Mouse (Mus musculus) intestine, embryonic 16.5 days (tissue): ENCODE measurements at regions not wholly inside any gene's neighbourhood (a gene's known extent, or its start where the extent isn't known, plus 50 kb on each side); places are given as distances from the start of the nearest gene placed in this dataset.

Source experiments
- ATAC-seq: fragments of 200-750 bp; cut with Nextera tagmentation; 2 replicates; pipeline ENCODE4 v1.8.0; 2017; ENCODE audit warnings: moderate TSS enrichment, moderate library complexity
- H3K27ac ChIP-seq: fragments of 300-500 bp; sonication (generic); 2 replicates; pipeline ENCODE4 v1.5.1; 2014; ENCODE audit warnings: mild to moderate bottlenecking, low read length
- H3K27me3 ChIP-seq: fragments of 300-500 bp; sonication (generic); replicated peaks from 2 replicates; pipeline ENCODE4 v1.6.1; 2014; ENCODE audit warnings: low read length, control low read depth, mixed read lengths; ENCODE audit not compliant: control insufficient read depth, insufficient read depth
- H3K36me3 ChIP-seq: fragments of 300-500 bp; sonication (generic); 2 replicates; pipeline ENCODE4 v1.6.1; 2014; ENCODE audit warnings: low read length, control low read depth; ENCODE audit not compliant: control insufficient read depth, insufficient read depth
- H3K4me1 ChIP-seq: fragments of 300-500 bp; sonication (generic); 2 replicates; pipeline ENCODE4 v1.6.1; 2014; ENCODE audit warnings: low read length, control low read depth, mixed read lengths; ENCODE audit not compliant: control insufficient read depth, insufficient read depth
- H3K4me2 ChIP-seq: fragments of 300-500 bp; sonication (generic); 2 replicates; pipeline ENCODE4 v1.6.1; 2014; ENCODE audit warnings: low read depth, low read length, control low read depth
- H3K4me3 ChIP-seq: fragments of 300-500 bp; sonication (generic); 2 replicates; pipeline ENCODE4 v1.5.1; 2014; ENCODE audit warnings: mild to moderate bottlenecking, low read length
- H3K9ac ChIP-seq: fragments of 300-500 bp; sonication (generic); 2 replicates; pipeline ENCODE4 v1.6.1; 2014; ENCODE audit warnings: low read depth, low read length
- H3K9me3 ChIP-seq: fragments of 300-500 bp; sonication (generic); 2 replicates; pipeline ENCODE4 v1.6.1; 2016; ENCODE audit warnings: low read length, control low read depth; ENCODE audit not compliant: control insufficient read depth
- WGBS: fragments of 180-500 bp; shearing (Covaris S2); extraction: QIAGEN DNeasy Blood & Tissue Kit; methylation state at CpG from one replicate; pipeline ENCODE4 v1.1.7; 2014; 5-methylcytosine and 5-hydroxymethylcytosine counted together

DNA sequence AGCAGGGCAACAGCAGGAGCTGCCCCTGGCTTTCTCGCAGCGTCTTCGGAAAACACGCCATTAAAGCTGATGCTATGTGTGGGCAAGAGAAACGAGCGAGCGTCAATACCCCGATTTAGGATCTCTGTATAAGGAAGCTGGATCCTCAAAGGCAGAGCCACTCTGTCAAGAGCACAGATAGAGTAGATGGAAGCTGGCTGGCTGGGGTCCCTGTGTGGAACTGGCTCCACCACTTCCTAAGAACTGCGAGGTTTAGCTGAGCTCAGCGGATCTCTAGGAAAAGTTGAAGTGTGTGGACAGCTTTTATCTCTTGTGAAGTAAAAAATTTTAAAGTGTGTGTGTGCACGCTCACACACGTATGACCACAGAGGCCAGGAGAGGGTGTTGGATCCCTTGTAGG lies 154.7 kb upstream of the Ubl3 start:
- Histone ChIP-seq H3K9me3 (no peaks in the 10 kb centered on the region), H3K36me3 (no peaks in the 10 kb centered on the region), H3K27ac (no peak overlapping the region), H3K4me3 (no peak overlapping the region), H3K4me2 (no peak overlapping the region), H3K27me3 (no peaks in the 10 kb centered on the region), H3K4me1 (peaks cover 13% of the 10 kb centered on the region), H3K9ac (no peak overlapping the region)
- no peak for ATAC-seq
- WGBS, result 79% methylated on average over 12 of the region's 12 CpGs

DNA sequence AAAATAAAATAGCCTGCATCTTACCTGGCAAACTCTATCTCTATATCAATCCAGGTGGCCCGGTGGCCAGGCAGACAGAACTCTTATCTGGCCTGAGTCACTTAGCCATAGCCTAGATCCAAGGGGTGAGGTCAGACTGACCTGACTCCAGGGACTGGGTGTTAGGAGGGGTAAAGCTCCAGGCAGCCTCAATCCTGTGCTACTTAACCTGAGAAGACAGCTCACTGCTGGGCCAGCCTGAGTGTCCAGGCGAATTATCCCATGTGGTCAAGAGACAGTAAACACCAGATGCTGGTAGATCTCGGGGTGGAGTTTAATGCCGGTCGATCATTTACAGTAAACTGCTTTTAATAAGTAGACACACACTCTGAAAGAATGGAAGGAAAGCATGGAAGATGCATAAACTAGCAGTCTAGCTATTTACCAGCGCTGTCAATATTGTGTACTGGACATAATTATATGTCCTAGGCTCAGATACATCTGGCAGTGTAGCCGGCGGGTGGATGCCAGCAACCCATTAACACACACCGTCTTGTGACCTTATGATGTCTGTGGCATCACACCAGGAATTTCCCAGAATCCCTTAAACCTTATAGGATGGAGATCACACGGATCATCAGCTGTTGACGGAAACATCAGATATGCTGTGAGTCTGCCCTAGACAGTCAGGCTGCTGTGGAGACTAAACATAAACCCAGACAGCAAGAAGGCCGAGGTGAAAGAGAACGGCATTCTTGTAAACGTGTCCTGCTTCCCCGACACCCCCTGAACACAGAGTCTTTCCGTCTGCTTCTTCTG lies 153.9 kb upstream of the Ubl3 start:
- Histone ChIP-seq H3K36me3 (no peaks in the 10 kb centered on the region), H3K4me2 (no peak overlapping the region), H3K27ac (no peak overlapping the region), H3K9ac (no peak overlapping the region), H3K9me3 (no peaks in the 10 kb centered on the region), H3K4me3 (no peak overlapping the region), H3K27me3 (no peaks in the 10 kb centered on the region), H3K4me1 (peaks cover 13% of the 10 kb centered on the region)
- ATAC-seq, result no peak
- 67% methylated on average over 16 of the region's 16 CpGs for WGBS

DNA sequence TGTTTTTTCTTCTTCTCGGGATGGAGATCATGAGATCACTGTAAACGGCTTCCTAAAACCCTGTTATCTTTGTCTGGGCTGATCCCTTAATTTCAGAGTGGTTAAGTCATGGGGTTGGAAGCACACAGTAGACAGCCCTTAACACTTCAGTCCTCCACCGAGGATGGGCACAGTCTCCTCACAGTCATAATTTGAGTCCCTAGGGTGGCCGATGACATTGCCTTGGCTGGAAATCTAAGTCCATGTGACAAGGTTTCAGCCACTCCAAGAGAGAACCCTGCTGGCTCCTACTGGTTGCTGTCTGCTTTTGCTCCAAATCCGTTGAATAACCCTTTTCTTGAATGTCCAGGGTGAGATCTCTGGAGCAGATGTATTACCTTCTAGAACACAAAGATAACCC lies 152.2 kb upstream of the Ubl3 start:
- ATAC-seq, result no peak
- H3K9me3 ChIP-seq, result no peaks in the 10 kb centered on the region
- H3K36me3 ChIP-seq, result no peaks in the 10 kb centered on the region
- H3K4me1 ChIP-seq, result peaks cover 13% of the 10 kb centered on the region
- H3K4me3 ChIP-seq, result no peak overlapping the region
- no peak overlapping the region for H3K4me2 ChIP-seq
- no peaks in the 10 kb centered on the region for H3K27me3 ChIP-seq
- WGBS, result 56% methylated on average over 5 of the region's 5 CpGs
- no peak overlapping the region for H3K9ac ChIP-seq
- no peak overlapping the region for H3K27ac ChIP-seq

DNA sequence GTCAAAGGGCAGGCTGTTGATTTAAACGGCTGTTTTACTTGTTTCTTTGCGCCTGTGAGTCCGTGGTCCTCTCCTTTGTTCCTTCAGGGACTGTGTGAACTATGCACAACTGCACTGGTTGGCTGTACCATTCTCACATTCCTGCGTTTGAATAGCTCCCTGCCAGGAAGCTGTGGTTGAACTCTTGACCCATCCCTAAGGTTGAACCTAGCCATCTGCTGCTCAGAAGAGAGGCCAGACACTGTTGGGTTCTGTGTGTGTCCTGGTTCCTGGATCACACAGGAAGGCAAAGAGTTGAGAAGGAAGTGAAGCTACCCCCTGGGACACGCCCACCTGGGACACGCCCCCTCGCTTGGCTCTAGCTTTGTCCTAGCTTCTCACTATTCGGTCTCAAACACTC lies 149.3 kb upstream of the Ubl3 start:
- Histone ChIP-seq H3K36me3 (no peaks in the 10 kb centered on the region), H3K9ac (no peak overlapping the region), H3K27ac (no peak overlapping the region), H3K4me2 (no peak overlapping the region), H3K27me3 (no peaks in the 10 kb centered on the region), H3K4me1 (no peaks in the 10 kb centered on the region; the same call in 1 of the 2 replicates), H3K9me3 (no peaks in the 10 kb centered on the region), H3K4me3 (no peak overlapping the region)
- WGBS, result 45% methylated on average over 8 of the region's 8 CpGs
- ATAC-seq, result no peak; the same call in 1 of the 2 replicates

DNA sequence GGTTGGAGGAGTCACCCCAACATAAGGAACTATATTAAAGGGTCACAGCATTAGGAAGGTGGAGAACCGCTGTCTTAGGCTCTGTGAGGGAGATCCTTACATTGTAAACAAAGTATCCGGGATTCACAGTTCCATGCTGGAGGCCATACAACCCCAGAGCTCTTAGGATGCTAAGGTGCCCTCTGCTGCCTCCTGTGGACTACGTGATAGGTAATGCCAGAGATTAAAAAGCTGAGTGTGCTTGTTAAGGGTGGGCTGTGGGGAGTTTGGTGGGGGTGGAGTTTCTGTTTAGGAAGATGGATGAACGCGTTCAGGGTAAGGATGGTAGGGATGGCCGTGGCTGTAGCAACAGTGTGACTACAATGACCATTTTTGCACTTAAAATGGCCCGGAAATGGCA lies 148.4 kb upstream of the Ubl3 start:
- Histone ChIP-seq H3K4me2 (no peak overlapping the region), H3K9me3 (no peaks in the 10 kb centered on the region), H3K27me3 (no peaks in the 10 kb centered on the region), H3K9ac (no peak overlapping the region), H3K36me3 (no peaks in the 10 kb centered on the region), H3K4me3 (no peak overlapping the region), H3K27ac (no peak overlapping the region), H3K4me1 (no peaks in the 10 kb centered on the region; the same call in 1 of the 2 replicates)
- ATAC-seq, result no peak
- WGBS, result 67% methylated on average over 7 of the region's 7 CpGs

DNA sequence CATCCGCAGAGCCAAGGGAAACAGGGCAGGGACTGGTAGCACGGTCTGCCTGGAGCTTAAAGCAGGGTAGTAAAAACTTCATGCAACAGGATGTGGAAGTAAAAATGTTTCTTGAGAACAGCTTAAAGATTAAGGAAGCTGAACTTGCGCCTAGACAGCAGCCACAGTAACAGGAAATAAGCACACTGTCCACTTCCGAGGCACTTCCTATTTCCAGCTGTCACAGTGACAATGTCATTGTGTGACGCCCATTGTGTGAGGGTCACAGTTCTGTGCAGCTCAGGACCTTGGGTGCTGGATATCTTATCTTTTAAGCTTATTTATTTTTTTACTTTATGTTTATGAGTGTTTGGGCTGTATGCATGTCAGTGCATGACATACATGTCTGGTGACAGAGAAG lies 147.7 kb upstream of the Ubl3 start:
- no peak overlapping the region for H3K9ac ChIP-seq
- no peak overlapping the region for H3K4me2 ChIP-seq
- H3K27me3 ChIP-seq, result no peaks in the 10 kb centered on the region
- H3K4me1 ChIP-seq, result no peaks in the 10 kb centered on the region; the same call in 1 of the 2 replicates
- H3K4me3 ChIP-seq, result no peak overlapping the region
- no peaks in the 10 kb centered on the region for H3K36me3 ChIP-seq
- no peak for ATAC-seq
- WGBS, result 63% methylated on average over 5 of the region's 5 CpGs
- no peaks in the 10 kb centered on the region for H3K9me3 ChIP-seq
- no peak overlapping the region for H3K27ac ChIP-seq

DNA sequence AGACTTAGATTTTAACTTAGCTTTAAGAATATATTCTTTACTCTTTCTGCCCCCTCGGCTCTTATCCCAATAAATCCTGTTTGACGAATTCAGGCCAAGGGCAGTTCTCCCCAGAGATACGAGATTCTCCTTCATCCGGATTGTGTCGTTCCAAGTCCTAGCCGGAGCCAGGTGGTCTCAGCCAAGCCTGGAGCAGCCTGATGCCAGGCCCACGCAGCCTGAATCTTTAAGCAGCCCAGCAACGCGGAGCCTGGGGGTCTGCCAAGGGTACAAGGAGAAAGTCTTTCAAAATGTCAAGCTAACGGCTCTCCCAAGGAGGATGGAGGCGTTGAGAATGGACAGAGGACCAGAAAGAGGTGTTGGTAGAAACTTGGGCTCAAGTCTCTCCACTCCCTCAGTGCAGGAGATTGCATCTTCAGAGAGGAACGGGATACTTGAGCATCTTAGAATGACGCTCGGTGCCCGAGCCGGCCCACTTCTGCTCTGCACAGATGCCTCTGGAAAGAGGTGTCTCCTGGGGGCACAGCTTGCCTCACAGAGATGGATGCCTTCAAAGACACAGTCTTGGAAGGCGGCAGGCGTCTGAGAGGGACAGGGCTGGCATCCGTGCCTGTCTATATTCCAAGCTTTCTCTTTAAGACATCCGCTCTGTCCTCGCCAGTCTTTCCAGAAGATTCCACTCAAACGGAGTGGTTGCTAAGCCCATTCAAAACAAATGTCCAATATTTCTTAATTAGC lies 145.2 kb upstream of the Ubl3 start:
- Histone ChIP-seq H3K9ac (no peak overlapping the region), H3K9me3 (no peaks in the 10 kb centered on the region), H3K4me2 (no peak overlapping the region), H3K4me1 (no peaks in the 10 kb centered on the region; the same call in 1 of the 2 replicates), H3K27me3 (no peaks in the 10 kb centered on the region), H3K36me3 (no peaks in the 10 kb centered on the region), H3K27ac (no peak overlapping the region), H3K4me3 (no peak overlapping the region)
- no peak for ATAC-seq
- 73% methylated on average over 22 of the region's 22 CpGs for WGBS

DNA sequence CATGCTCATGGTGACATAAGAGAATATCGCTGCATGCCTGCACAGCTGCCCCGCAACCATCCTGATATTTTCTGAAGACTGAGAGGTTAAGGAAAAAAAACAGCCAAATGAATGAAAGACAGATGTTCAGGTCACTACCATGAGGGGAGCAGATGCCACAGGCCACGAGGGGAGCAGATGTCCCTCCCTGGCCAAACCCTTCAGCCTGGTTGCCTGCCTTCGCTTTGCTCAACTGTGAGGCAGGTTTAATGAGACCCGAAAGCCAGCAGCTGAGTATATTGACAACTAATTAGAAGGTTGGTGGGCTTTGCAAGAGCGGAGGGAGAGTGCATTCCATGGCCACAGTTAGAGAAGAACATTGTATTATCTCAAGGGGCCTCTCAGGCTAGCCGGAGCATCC lies 141.8 kb upstream of the Ubl3 start:
- H3K9me3 ChIP-seq, result no peaks in the 10 kb centered on the region
- no peak overlapping the region for H3K4me3 ChIP-seq
- ATAC-seq, result no peak
- peaks cover 3% of the 10 kb centered on the region; the same call in 1 of the 2 replicates for H3K4me1 ChIP-seq
- H3K36me3 ChIP-seq, result no peaks in the 10 kb centered on the region
- no peaks in the 10 kb centered on the region for H3K27me3 ChIP-seq
- no peak overlapping the region for H3K4me2 ChIP-seq
- H3K9ac ChIP-seq, result no peak overlapping the region
- no peak overlapping the region for H3K27ac ChIP-seq
- WGBS, result 75% methylated on average over 7 of the region's 7 CpGs

DNA sequence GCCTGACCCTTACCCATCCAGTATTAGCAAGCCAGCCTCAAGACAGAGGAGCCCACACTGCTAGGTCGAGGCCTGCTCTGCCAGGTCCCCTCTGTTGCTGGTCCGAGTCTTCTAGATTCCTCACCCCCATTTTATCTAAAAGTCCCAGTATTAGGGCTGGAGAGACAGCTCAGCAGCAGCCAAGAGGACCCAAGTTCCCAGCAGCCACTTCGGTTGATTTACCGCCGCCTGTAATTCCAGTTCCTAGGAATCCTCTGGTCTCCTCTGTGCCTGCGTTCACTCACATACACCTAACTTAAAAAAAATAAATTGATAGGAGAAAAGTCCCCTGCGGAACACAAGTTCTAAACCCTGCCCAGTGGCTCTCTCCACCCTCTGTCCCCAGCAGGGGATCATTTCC lies 138.9 kb upstream of the Ubl3 start:
- 70% methylated on average over 7 of the region's 7 CpGs for WGBS
- no peak overlapping the region for H3K4me3 ChIP-seq
- peaks cover 3% of the 10 kb centered on the region; the same call in 1 of the 2 replicates for H3K4me1 ChIP-seq
- H3K36me3 ChIP-seq, result no peaks in the 10 kb centered on the region
- H3K9me3 ChIP-seq, result no peaks in the 10 kb centered on the region
- no peak overlapping the region for H3K9ac ChIP-seq
- H3K4me2 ChIP-seq, result no peak overlapping the region
- H3K27me3 ChIP-seq, result no peaks in the 10 kb centered on the region
- no peak overlapping the region for H3K27ac ChIP-seq
- no peak for ATAC-seq
